26 mouse cellular contexts compared by ENCODE assay signal in the genomic region with DNA sequence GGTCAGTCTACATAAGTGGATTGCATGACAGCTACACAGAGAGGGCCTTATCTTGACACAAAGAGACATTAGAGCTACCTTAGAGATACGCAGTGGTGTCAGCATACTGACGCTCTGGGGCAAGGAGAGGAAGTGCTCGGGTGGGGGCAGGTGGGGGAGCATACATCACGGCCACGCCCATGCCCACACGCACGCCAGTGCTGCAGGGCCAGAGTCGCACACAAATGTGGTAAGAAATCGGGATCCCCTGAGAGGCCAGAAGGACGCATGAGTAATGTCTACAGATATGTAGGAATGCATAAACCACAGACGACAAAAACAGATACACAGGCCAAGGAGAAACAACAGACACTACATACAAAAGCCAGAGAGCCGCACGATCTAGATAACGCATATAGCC. TPM values are rescaled to one million over a fixed set of nuclear protein-coding genes. Genes with fewer than 3 reads are reported as not detected.
DNase-seq lines count a peak whose midpoint lies in the region; ATAC-seq lines count a peak whose summit lies in the region.
"Had no signal": no experiment of that assay in that cellular context is flagged by ENCODE, and none has a peak within 500 bp of the region (broad histone marks: within the 10 kb centered on the region; RNA-seq: fewer than 3 reads in every experiment).

No protein-coding gene starts in this region.

- H3K4me3 ChIP-seq in forebrain, embryonic 12.5 days (replicated peaks) = no peak overlapping the region
- H3K4me3 ChIP-seq in forebrain, embryonic 15.5 days = no peak overlapping the region
- no peak overlapping the region for H3K4me3 ChIP-seq in midbrain, embryonic 10.5 days
- no peak overlapping the region for H3K4me3 ChIP-seq in midbrain, embryonic 13.5 days (replicated peaks)
- H3K4me3 ChIP-seq: forebrain, embryonic 13.5 days; gastrocnemius, adult 2 months; hindbrain, embryonic 13.5 days had no signal

- no peak for DNase-seq in midbrain, embryonic 10.5 days (ENCODE audit: low spot score)
- DNase-seq in 3T3-L1 (ENCODE audit: low read depth, low spot score) = peak; percentile 83
- DNase-seq in left cerebral cortex, postnatal 25 days (ENCODE audit: low spot score in 2 of 2) = no peak
- DNase-seq in cerebellum, adult 9-10 months = no peak
- DNase-seq: adrenal gland, adult 8-10 months; adrenal gland, postnatal 25 days; cerebellum, adult 11-12 months; cerebellum, adult 8-10 months; cerebellum, postnatal 14 days; forebrain, postnatal 0 days; gastrocnemius, adult 2 months; gastrocnemius, postnatal 14 days; heart, adult 11 months had no signal

- H3K9ac ChIP-seq in forebrain, embryonic 12.5 days = no peak overlapping the region
- H3K9ac ChIP-seq in forebrain, embryonic 15.5 days (replicated peaks) = no peak overlapping the region
- H3K9ac ChIP-seq in midbrain, embryonic 13.5 days (replicated peaks) = no peak overlapping the region
- H3K9ac ChIP-seq: forebrain, postnatal 0 days; hindbrain, embryonic 13.5 days had no signal

- H3K36me3 ChIP-seq in forebrain, embryonic 12.5 days (replicated peaks) = peaks cover 3% of the 10 kb centered on the region
- H3K36me3 ChIP-seq in forebrain, embryonic 15.5 days = no peaks in the 10 kb centered on the region
- peaks cover 16% of the 10 kb centered on the region for H3K36me3 ChIP-seq in midbrain, embryonic 10.5 days
- H3K36me3 ChIP-seq in midbrain, embryonic 13.5 days = 0 out of 2 replicates have a peak, but pooled peaks cover 4% of the 10 kb centered on the region

- WGBS in forebrain, embryonic 12.5 days = 91% methylated on average over 14 of the region's 14 CpGs
- 92% methylated on average over 14 of the region's 14 CpGs for WGBS in forebrain, embryonic 15.5 days
- 97% methylated on average over 14 of the region's 14 CpGs for WGBS in midbrain, embryonic 10.5 days
- 88% methylated on average over 14 of the region's 14 CpGs for WGBS in midbrain, embryonic 13.5 days

- H3K9me3 ChIP-seq in forebrain, embryonic 12.5 days = no peaks in the 10 kb centered on the region
- H3K9me3 ChIP-seq in forebrain, embryonic 15.5 days = no peaks in the 10 kb centered on the region
- no peaks in the 10 kb centered on the region for H3K9me3 ChIP-seq in midbrain, embryonic 10.5 days (replicated peaks)
- no peaks in the 10 kb centered on the region for H3K9me3 ChIP-seq in midbrain, embryonic 13.5 days
- H3K9me3 ChIP-seq: forebrain, embryonic 13.5 days; G1E; hindbrain, embryonic 13.5 days had no signal

- intact Hi-C loops in left cerebral cortex, postnatal 25 days (cut with DNase I) = no loop called here

- H3K4me2 ChIP-seq in forebrain, embryonic 12.5 days = no peak overlapping the region
- no peak overlapping the region for H3K4me2 ChIP-seq in forebrain, embryonic 15.5 days (replicated peaks)
- no peak overlapping the region for H3K4me2 ChIP-seq in midbrain, embryonic 13.5 days (replicated peaks)
- H3K4me2 ChIP-seq: forebrain, embryonic 13.5 days; heart, embryonic 11.5 days; hindbrain, embryonic 13.5 days had no signal

- H3K27me3 ChIP-seq in forebrain, embryonic 12.5 days = no peaks in the 10 kb centered on the region
- H3K27me3 ChIP-seq in forebrain, embryonic 15.5 days = no peaks in the 10 kb centered on the region
- H3K27me3 ChIP-seq in midbrain, embryonic 10.5 days (ENCODE audit: low read depth, poor library complexity, severe bottlenecking) = 0 out of 2 replicates have a peak, but pooled peaks cover 4% of the 10 kb centered on the region
- H3K27me3 ChIP-seq in midbrain, embryonic 13.5 days = no peaks in the 10 kb centered on the region; the same call in 1 of the 2 replicates
- H3K27me3 ChIP-seq: CH12.LX; forebrain, embryonic 13.5 days had no signal

- no peak for ATAC-seq in forebrain, embryonic 12.5 days (ENCODE audit: low FRiP score)
- ATAC-seq in forebrain, embryonic 15.5 days (replicated peaks) = no peak
- ATAC-seq in midbrain, embryonic 13.5 days = no peak
- peak; percentile 41; the same call in 1 of the 2 replicates for ATAC-seq in megakaryocyte, adult 5-6 weeks (ENCODE audit: poor library complexity, severe bottlenecking)
- ATAC-seq: activated CD4-positive, CD25-positive, alpha-beta regulatory T cell, adult 4 months; forebrain, embryonic 13.5 days; forebrain, postnatal 0 days; hindbrain, postnatal 0 days; inflammation-experienced regulatory T-cells, adult 6 months; intestine, embryonic 16.5 days had no signal

- H3K4me1 ChIP-seq in forebrain, embryonic 12.5 days = peaks cover 48% of the 10 kb centered on the region
- peaks cover 44% of the 10 kb centered on the region for H3K4me1 ChIP-seq in forebrain, embryonic 15.5 days
- H3K4me1 ChIP-seq in midbrain, embryonic 10.5 days = peaks cover 34% of the 10 kb centered on the region
- peaks cover 48% of the 10 kb centered on the region for H3K4me1 ChIP-seq in midbrain, embryonic 13.5 days (replicated peaks)

- H3K27ac ChIP-seq in forebrain, embryonic 12.5 days = 0 out of 2 replicates have a peak overlapping the region, but pooled peaks have one; percentile 63
- no peak overlapping the region for H3K27ac ChIP-seq in forebrain, embryonic 15.5 days (replicated peaks)
- 0 out of 2 replicates have a peak overlapping the region, but pooled peaks have one; percentile 33 for H3K27ac ChIP-seq in midbrain, embryonic 10.5 days (replicated peaks)
- H3K27ac ChIP-seq in midbrain, embryonic 13.5 days = no peak overlapping the region
- H3K27ac ChIP-seq: forebrain, embryonic 13.5 days; gastrocnemius, adult 2 months; hindbrain, embryonic 13.5 days; hindbrain, postnatal 0 days had no signal

RNA-seq across cellular contexts. Expression of gene Fbrsl1, which starts 35.3 kb away (rescaled TPM):
- 39.5 and 39.8 TPM in 2 replicates for polyA plus RNA-seq in forebrain, embryonic 12.5 days (2016; fragmentation: Nextera tagmentation; extraction: Ambion mirVana)
- polyA plus RNA-seq in forebrain, embryonic 15.5 days (2015; fragmentation: Nextera tagmentation; extraction: Ambion mirVana) = 26.4 and 30.8 TPM in 2 replicates
- polyA plus RNA-seq in midbrain, embryonic 10.5 days (2016; fragmentation: Nextera tagmentation; extraction: Ambion mirVana) = 10.3 and 14.6 TPM in 2 replicates
- polyA plus RNA-seq in midbrain, embryonic 13.5 days (2015; fragmentation: Nextera tagmentation; extraction: Ambion mirVana) = 16.1 and 20.6 TPM in 2 replicates
- 25.6 and 32.8 TPM in 2 replicates for total RNA-seq in megakaryocyte, adult 5-6 weeks (2015)
- total RNA-seq in megakaryocyte, adult 5-6 weeks (2017) = 12.3 and 26.0 TPM in 2 replicates
- 10 to 100 TPM; 68.6 to 73.8 TPM for total RNA-seq in left cerebral cortex, postnatal 25 days (2021)

Comparison
In these comparisons a context has a peak if more than half of its experiments do, and no peak if none do; other contexts are left out.
1. H3K27ac ChIP-seq: peak in forebrain, embryonic 12.5 days (single experiment) and midbrain, embryonic 10.5 days (single experiment); none in forebrain, embryonic 15.5 days (single experiment) and midbrain, embryonic 13.5 days (single experiment).